In the genomic region with DNA sequence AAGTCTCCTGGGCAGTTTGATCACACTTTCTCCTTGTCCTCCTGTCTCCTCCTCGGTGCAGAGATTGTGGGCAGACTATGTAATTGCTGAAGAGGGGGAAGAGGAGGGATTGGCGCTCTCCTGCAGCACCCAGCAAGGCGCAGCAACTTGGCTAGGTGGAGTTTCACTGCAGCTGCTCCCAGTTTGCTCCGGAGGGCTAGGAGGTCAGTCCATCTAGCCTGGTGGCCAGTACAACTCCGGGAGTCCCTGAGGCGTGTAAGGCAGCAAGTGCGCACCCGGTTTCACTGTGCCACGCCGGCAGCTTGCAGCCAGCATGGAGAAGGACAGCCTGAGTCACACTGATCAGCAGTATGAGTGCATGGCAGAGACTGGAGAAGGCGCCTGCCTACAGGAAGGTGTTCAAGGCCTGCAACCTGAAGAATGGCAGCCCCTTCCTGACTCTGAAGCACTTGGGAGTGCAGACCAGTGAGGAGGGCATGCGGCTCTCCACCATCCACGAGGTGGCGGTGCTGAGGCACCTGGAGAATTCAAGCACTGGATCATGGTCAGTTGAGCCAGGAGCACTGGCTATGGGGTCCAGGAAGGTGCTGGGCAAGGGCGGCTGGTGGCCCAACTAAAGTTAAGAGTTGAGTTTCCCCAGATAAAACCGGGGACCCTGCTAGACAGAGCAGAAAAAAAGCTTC, we compare ENCODE assay signal across 11 mouse cellular contexts. TPM values are rescaled to one million over a fixed set of nuclear protein-coding genes. Genes with fewer than 3 reads are reported as not detected.
DNase-seq lines count a peak whose midpoint lies in the region; ATAC-seq and TF ChIP-seq lines count a peak whose summit lies in the region.
"Not testable (repeated sequence)": the region's sequence is repeated elsewhere in the genome, so short reads cannot be mapped to it uniquely, and the experiment has no call there.
"Had no signal": no experiment of that assay in that cellular context is flagged by ENCODE, and none has a peak within 500 bp of the region (broad histone marks: within the 10 kb centered on the region; RNA-seq: fewer than 3 reads in every experiment).

No protein-coding gene starts in this region.

- not testable (repeated sequence) for H3K36me3 ChIP-seq in embryonic facial prominence, embryonic 13.5 days; heart, embryonic 12.5 days; intestine, embryonic 14.5 days (ENCODE audit: control insufficient read depth, insufficient read depth, low read length); liver, postnatal 0 days (replicated peaks; ENCODE audit: insufficient read depth, low read length)

- not testable (repeated sequence) for H3K9me3 ChIP-seq in embryonic facial prominence, embryonic 13.5 days; heart, embryonic 12.5 days (replicated peaks); intestine, embryonic 14.5 days (ENCODE audit: control insufficient read depth, low read length); liver, postnatal 0 days (ENCODE audit: low read length)

- peak; percentile 44 for DNase-seq in adrenal gland, postnatal 10 days
- peak; percentile 52 for DNase-seq in intestine, embryonic 14.5 days (ENCODE audit: low spot score)
- peak; percentile 1 to 34 for DNase-seq in layer of hippocampus, adult 18-20 months (ENCODE audit: low spot score in 2 of 2)
- peak; percentile 14 for DNase-seq in liver, postnatal 0 days
- DNase-seq in neural tube, embryonic 10.5 days (ENCODE audit: extremely low spot score, low spot score), result peak; percentile 21

- 21% methylated on average over 12 of the region's 16 CpGs for WGBS in embryonic facial prominence, embryonic 13.5 days
- 10% methylated on average over 15 of the region's 16 CpGs for WGBS in heart, embryonic 12.5 days
- 14% methylated on average over 12 of the region's 16 CpGs for WGBS in intestine, embryonic 14.5 days
- WGBS in liver, postnatal 0 days (ENCODE audit: insufficient replicate concordance), result 9% methylated on average over 11 of the region's 16 CpGs

- not testable (repeated sequence) for H3K4me1 ChIP-seq in embryonic facial prominence, embryonic 13.5 days; heart, embryonic 12.5 days (replicated peaks); intestine, embryonic 14.5 days (replicated peaks; ENCODE audit: control insufficient read depth, insufficient read depth, low read length); liver, postnatal 0 days (ENCODE audit: insufficient read depth)

- not testable (repeated sequence) for ATAC-seq in embryonic facial prominence, embryonic 13.5 days (ENCODE audit: insufficient number of reproducible peaks, insufficient read depth, low FRiP score, low TSS enrichment, low read depth); heart, embryonic 12.5 days (ENCODE audit: insufficient number of reproducible peaks, low FRiP score); intestine, embryonic 14.5 days (replicated peaks; ENCODE audit: low FRiP score, low TSS enrichment, low read depth); liver, postnatal 0 days

- not testable (repeated sequence) for H3K9ac ChIP-seq in embryonic facial prominence, embryonic 13.5 days; intestine, embryonic 14.5 days (ENCODE audit: low read length); liver, postnatal 0 days (replicated peaks)
- peak overlapping the region; percentile 45; the same call in 1 of the 2 replicates for H3K9ac ChIP-seq in heart, embryonic 12.5 days

- not testable (repeated sequence) for H3K27ac ChIP-seq in embryonic facial prominence, embryonic 13.5 days; heart, embryonic 12.5 days (ENCODE audit: poor library complexity, severe bottlenecking); intestine, embryonic 14.5 days (ENCODE audit: low read depth); liver, postnatal 0 days (ENCODE audit: low read depth)

- peak overlapping the region; percentile 46 for H3K4me2 ChIP-seq in embryonic facial prominence, embryonic 13.5 days
- H3K4me2 ChIP-seq in heart, embryonic 12.5 days, result peak overlapping the region; percentile 60
- H3K4me2 ChIP-seq in intestine, embryonic 14.5 days (ENCODE audit: low read length), result peak overlapping the region; percentile 22
- not testable (repeated sequence) for H3K4me2 ChIP-seq in liver, postnatal 0 days (ENCODE audit: low read depth, low read length)

- not testable (repeated sequence) for TF ChIP-seq EP300 in liver, postnatal 0 days (IDR thresholded peaks at IDR 0.05; ENCODE audit: low read depth)

- TF ChIP-seq CTCF in liver, postnatal 0 days (IDR thresholded peaks at IDR 0.05; ENCODE audit: low read depth), result peak; percentile 32

- not testable (repeated sequence) for H3K4me3 ChIP-seq in embryonic facial prominence, embryonic 13.5 days; intestine, embryonic 14.5 days (ENCODE audit: low read depth, low read length); liver, postnatal 0 days (ENCODE audit: low read depth, low read length)
- H3K4me3 ChIP-seq in heart, embryonic 12.5 days, result peak overlapping the region; percentile 31

- not testable (repeated sequence) for H3K27me3 ChIP-seq in embryonic facial prominence, embryonic 13.5 days; heart, embryonic 12.5 days (replicated peaks); intestine, embryonic 14.5 days (replicated peaks; ENCODE audit: control insufficient read depth, insufficient read depth, low read length); liver, postnatal 0 days (ENCODE audit: insufficient read depth, low read length)

RNA-seq across cellular contexts. Expression of a gene that starts 17.5 kb away (rescaled TPM):
- not detected for total RNA-seq in adrenal gland, postnatal 10 days (2021)
- not detected in 2 replicates for polyA plus RNA-seq in embryonic facial prominence, embryonic 13.5 days (2015; fragmentation: Nextera tagmentation; extraction: Ambion mirVana)
- not detected in 2 replicates for polyA plus RNA-seq in heart, embryonic 12.5 days (2016; fragmentation: Nextera tagmentation; extraction: Ambion mirVana)
- not detected in 2 replicates for polyA plus RNA-seq in intestine, embryonic 14.5 days (2014; fragmentation: Nextera tagmentation; extraction: Ambion mirVana)
- total RNA-seq in layer of hippocampus, adult 18-20 months (2021), result not detected
- polyA plus RNA-seq in liver, postnatal 0 days (2015; fragmentation: Nextera tagmentation; extraction: Ambion mirVana), result not detected in 2 replicates
- total RNA-seq: adrenal gland, adult 8-10 months; CH12.LX; layer of hippocampus, postnatal 25 days; neutrophil, adult 5-6 weeks had no signal

RNA-seq across cellular contexts. Expression of a gene that starts 27.8 kb away (rescaled TPM):
- total RNA-seq in adrenal gland, postnatal 10 days (2021), result not detected
- not detected in 2 replicates for polyA plus RNA-seq in embryonic facial prominence, embryonic 13.5 days (2015; fragmentation: Nextera tagmentation; extraction: Ambion mirVana)
- not detected in 2 replicates for polyA plus RNA-seq in heart, embryonic 12.5 days (2016; fragmentation: Nextera tagmentation; extraction: Ambion mirVana)
- not detected in 2 replicates for polyA plus RNA-seq in intestine, embryonic 14.5 days (2014; fragmentation: Nextera tagmentation; extraction: Ambion mirVana)
- total RNA-seq in layer of hippocampus, adult 18-20 months (2021), result not detected
- not detected in 2 replicates for polyA plus RNA-seq in liver, postnatal 0 days (2015; fragmentation: Nextera tagmentation; extraction: Ambion mirVana)
- total RNA-seq: adrenal gland, adult 8-10 months; CH12.LX; layer of hippocampus, postnatal 25 days; neutrophil, adult 5-6 weeks had no signal

RNA-seq across cellular contexts. Expression of a gene that starts 39.4 kb away (rescaled TPM):
- total RNA-seq in adrenal gland, postnatal 10 days (2021), result not detected
- not detected in 2 replicates for polyA plus RNA-seq in embryonic facial prominence, embryonic 13.5 days (2015; fragmentation: Nextera tagmentation; extraction: Ambion mirVana)
- not detected in 2 replicates for polyA plus RNA-seq in heart, embryonic 12.5 days (2016; fragmentation: Nextera tagmentation; extraction: Ambion mirVana)
- not detected in 2 replicates for polyA plus RNA-seq in intestine, embryonic 14.5 days (2014; fragmentation: Nextera tagmentation; extraction: Ambion mirVana)
- not detected for total RNA-seq in layer of hippocampus, adult 18-20 months (2021)
- polyA plus RNA-seq in liver, postnatal 0 days (2015; fragmentation: Nextera tagmentation; extraction: Ambion mirVana), result not detected in 2 replicates
- total RNA-seq: adrenal gland, adult 8-10 months; CH12.LX; layer of hippocampus, postnatal 25 days; neutrophil, adult 5-6 weeks had no signal
